ENCODE assay signal across 9 mouse cellular contexts in the genomic region with DNA sequence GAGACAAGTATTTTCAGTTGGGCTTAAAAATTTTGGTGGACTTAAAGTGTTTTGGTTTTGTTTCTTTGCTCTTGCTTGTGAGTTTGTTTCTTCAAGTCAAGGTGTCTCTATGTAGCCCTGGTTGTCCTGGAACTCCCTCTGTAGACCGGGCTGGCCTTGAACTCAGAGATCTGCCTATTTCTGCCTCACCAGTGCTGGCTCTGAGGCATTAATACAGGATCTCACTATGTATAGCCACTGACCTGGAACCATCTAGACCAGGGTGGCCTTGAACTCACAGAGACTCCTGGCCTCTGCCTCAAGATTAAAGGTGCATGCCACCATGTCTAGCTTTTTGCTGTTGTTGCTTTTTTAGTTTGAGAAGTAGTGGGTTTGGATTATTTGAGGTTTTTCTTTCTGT. TPM values are rescaled to one million over a fixed set of nuclear protein-coding genes. Genes with fewer than 3 reads are reported as not detected.
DNase-seq lines count a peak whose midpoint lies in the region; ATAC-seq and TF ChIP-seq lines count a peak whose summit lies in the region.
"Had no signal": no experiment of that assay in that cellular context is flagged by ENCODE, and none has a peak within 500 bp of the region (broad histone marks: within the 10 kb centered on the region; RNA-seq: fewer than 3 reads in every experiment).

No protein-coding gene starts in this region.

- peak overlapping the region; percentile 88; the same call in 1 of the 2 replicates for H3K4me3 ChIP-seq in liver, adult 2 months (ENCODE audit: insufficient read depth, low read depth, low read length)
- peak overlapping the region; percentile 94; the same call in 1 of the 2 replicates for H3K4me3 ChIP-seq in embryonic fibroblast, embryonic 13.5 days (ENCODE audit: insufficient read depth, low read length)
- peak overlapping the region; percentile 83 for H3K4me3 ChIP-seq in intestine, embryonic 14.5 days (ENCODE audit: low read depth, low read length)
- peak overlapping the region; percentile 69 for H3K4me3 ChIP-seq in midbrain, postnatal 0 days (ENCODE audit: low read depth, low read length)

- WGBS in liver, adult 2 months = 74% methylated on average over 1 of the region's 1 CpGs
- 90% methylated on average over 1 of the region's 1 CpGs for WGBS in intestine, embryonic 14.5 days
- 96% methylated on average over 1 of the region's 1 CpGs for WGBS in midbrain, postnatal 0 days

- TF ChIP-seq POLR2A in liver, adult 2 months (IDR thresholded peaks at IDR 0.05; ENCODE audit: extremely low read depth, insufficient read depth, low read length) = no peak
- TF ChIP-seq POLR2A in embryonic fibroblast, embryonic 13.5 days (IDR thresholded peaks at IDR 0.05; ENCODE audit: low read depth, low read length) = no peak

- H3K9ac ChIP-seq in liver, adult 2 months (ENCODE audit: low read depth, low read length) = no peak overlapping the region
- no peak overlapping the region for H3K9ac ChIP-seq in intestine, embryonic 14.5 days (ENCODE audit: low read length)
- no peak overlapping the region for H3K9ac ChIP-seq in midbrain, postnatal 0 days (replicated peaks; ENCODE audit: low read length, poor library complexity, severe bottlenecking)

- no peaks in the 10 kb centered on the region; the same call in 1 of the 2 replicates for H3K36me3 ChIP-seq in liver, adult 2 months (ENCODE audit: control insufficient read depth, insufficient read depth, low read length)
- H3K36me3 ChIP-seq in intestine, embryonic 14.5 days (ENCODE audit: control insufficient read depth, insufficient read depth, low read length) = no peaks in the 10 kb centered on the region
- no peaks in the 10 kb centered on the region for H3K36me3 ChIP-seq in midbrain, postnatal 0 days (ENCODE audit: insufficient read depth, low read length)

- H3K9me3 ChIP-seq in intestine, embryonic 14.5 days (ENCODE audit: control insufficient read depth, low read length) = no peaks in the 10 kb centered on the region
- H3K9me3 ChIP-seq in midbrain, postnatal 0 days (ENCODE audit: low read length) = no peaks in the 10 kb centered on the region

- H3K4me1 ChIP-seq in liver, adult 2 months (ENCODE audit: control insufficient read depth, insufficient read depth, low read length) = peaks cover 12% of the 10 kb centered on the region
- H3K4me1 ChIP-seq in embryonic fibroblast, embryonic 13.5 days (ENCODE audit: control insufficient read depth, insufficient read depth, low read length) = no peaks in the 10 kb centered on the region
- peaks cover 12% of the 10 kb centered on the region for H3K4me1 ChIP-seq in intestine, embryonic 14.5 days (replicated peaks; ENCODE audit: control insufficient read depth, insufficient read depth, low read length)
- H3K4me1 ChIP-seq in midbrain, postnatal 0 days (ENCODE audit: insufficient read depth, low read length) = peaks cover 5% of the 10 kb centered on the region; the same call in 1 of the 2 replicates

- H3K4me2 ChIP-seq in intestine, embryonic 14.5 days (ENCODE audit: low read length) = peak overlapping the region; percentile 89
- H3K4me2 ChIP-seq in midbrain, postnatal 0 days (ENCODE audit: low read depth, low read length, poor library complexity, severe bottlenecking) = peak overlapping the region; percentile 55

- peak overlapping the region; percentile 29 for H3K27ac ChIP-seq in liver, adult 2 months (replicated peaks; ENCODE audit: insufficient read depth, low read depth, low read length)
- H3K27ac ChIP-seq in embryonic fibroblast, embryonic 13.5 days (ENCODE audit: insufficient read depth, low read length) = no peak overlapping the region
- H3K27ac ChIP-seq in intestine, embryonic 14.5 days (ENCODE audit: low read depth) = no peak overlapping the region
- H3K27ac ChIP-seq in midbrain, postnatal 0 days (ENCODE audit: low read depth, low read length) = no peak overlapping the region

- TF ChIP-seq CTCF in liver, adult 2 months (IDR thresholded peaks at IDR 0.05; ENCODE audit: low read depth, low read length) = no peak
- no peak for TF ChIP-seq CTCF in embryonic fibroblast, embryonic 13.5 days (IDR thresholded peaks at IDR 0.05; ENCODE audit: borderline replicate concordance, insufficient read depth, low read length)
- TF ChIP-seq CTCF in midbrain, postnatal 0 days (IDR thresholded peaks at IDR 0.05) = no peak

- no peak for DNase-seq in liver, adult 2 months (ENCODE audit: extremely low read depth, low read depth, low spot score)
- DNase-seq in liver (no peak), MN1 (ENCODE audit: low spot score) (no peak)
- no peak for DNase-seq in intestine, embryonic 14.5 days (ENCODE audit: low spot score)
- DNase-seq in midbrain, postnatal 0 days (ENCODE audit: low spot score) = no peak
- no peak for DNase-seq in frontal cortex, adult 2 months (ENCODE audit: extremely low spot score in 1 of 2, low spot score in 1 of 2)
- no peak for DNase-seq in kidney, postnatal 14 days

- ATAC-seq in intestine, embryonic 14.5 days (replicated peaks; ENCODE audit: low FRiP score, low TSS enrichment, low read depth) = no peak
- ATAC-seq in midbrain, postnatal 0 days (ENCODE audit: low FRiP score) = no peak

- no peaks in the 10 kb centered on the region for H3K27me3 ChIP-seq in liver, adult 2 months (ENCODE audit: control insufficient read depth, insufficient read depth, low read length)
- H3K27me3 ChIP-seq in intestine, embryonic 14.5 days (replicated peaks; ENCODE audit: control insufficient read depth, insufficient read depth, low read length) = no peaks in the 10 kb centered on the region
- no peaks in the 10 kb centered on the region for H3K27me3 ChIP-seq in midbrain, postnatal 0 days (ENCODE audit: insufficient read depth, low read length)

- peaks cover 9% of the 10 kb centered on the region; the same call in 1 of the 2 replicates for H3K79me2 ChIP-seq in liver, adult 2 months (ENCODE audit: control insufficient read depth, insufficient read depth, low read length)

RNA-seq across cellular contexts. Expression of a gene that starts 1.2 kb away (rescaled TPM):
- 56.1 and 56.6 TPM in 2 replicates for total RNA-seq in liver, adult 2 months (2014; rRNA removed)
- polyA plus RNA-seq in liver, adult 2 months (2012; rRNA removed) = 28.6 and 39.1 TPM in 2 replicates
- 43.6 and 45.2 TPM in 2 replicates for polyA plus RNA-seq in embryonic fibroblast, embryonic 13.5 days (2011; ENCODE audit: insufficient read length, low read depth, missing spikeins)
- 45.0 and 51.1 TPM in 2 replicates for polyA plus RNA-seq in intestine, embryonic 14.5 days (2014; fragmentation: Nextera tagmentation; extraction: Ambion mirVana)
- 47.5 and 52.7 TPM in 2 replicates for total RNA-seq in midbrain, postnatal 0 days (2014; rRNA removed)
- polyA plus RNA-seq in midbrain, postnatal 0 days (2015; fragmentation: Nextera tagmentation; extraction: Ambion mirVana) = 49.2 and 49.3 TPM in 2 replicates
- polyA plus RNA-seq in frontal cortex, adult 2 months (2012; rRNA removed) = 24.5 and 24.6 TPM in 2 replicates

RNA-seq across cellular contexts. Expression of a gene that starts 12.4 kb away (rescaled TPM):
- 1.4 and 2.2 TPM in 2 replicates for total RNA-seq in liver, adult 2 months (2014; rRNA removed)
- 1.7 and 2.1 TPM in 2 replicates for polyA plus RNA-seq in liver, adult 2 months (2012; rRNA removed)
- 16.1 and 21.1 TPM in 2 replicates for polyA plus RNA-seq in embryonic fibroblast, embryonic 13.5 days (2011; ENCODE audit: insufficient read length, low read depth, missing spikeins)
- polyA plus RNA-seq in intestine, embryonic 14.5 days (2014; fragmentation: Nextera tagmentation; extraction: Ambion mirVana) = 43.0 and 43.9 TPM in 2 replicates
- 12.5 and 18.1 TPM in 2 replicates for total RNA-seq in midbrain, postnatal 0 days (2014; rRNA removed)
- polyA plus RNA-seq in midbrain, postnatal 0 days (2015; fragmentation: Nextera tagmentation; extraction: Ambion mirVana) = 54.5 and 56.7 TPM in 2 replicates
- 24.6 and 27.7 TPM in 2 replicates for polyA plus RNA-seq in frontal cortex, adult 2 months (2012; rRNA removed)

RNA-seq across cellular contexts. Expression of a gene that starts 31.6 kb away (rescaled TPM):
- not detected in 2 replicates for total RNA-seq in liver, adult 2 months (2014; rRNA removed)
- not detected in 2 replicates for polyA plus RNA-seq in liver, adult 2 months (2012; rRNA removed)
- not detected in 2 replicates for polyA plus RNA-seq in embryonic fibroblast, embryonic 13.5 days (2011; ENCODE audit: insufficient read length, low read depth, missing spikeins)
- not detected in 2 replicates for polyA plus RNA-seq in intestine, embryonic 14.5 days (2014; fragmentation: Nextera tagmentation; extraction: Ambion mirVana)
- total RNA-seq in midbrain, postnatal 0 days (2014; rRNA removed) = not detected in 2 replicates
- polyA plus RNA-seq in midbrain, postnatal 0 days (2015; fragmentation: Nextera tagmentation; extraction: Ambion mirVana) = not detected in 2 replicates
- 0.08 TPM in 1 of 2 replicates, not detected in the other for polyA plus RNA-seq in frontal cortex, adult 2 months (2012; rRNA removed)
- total RNA-seq: monocyte, adult 5-6 weeks had no signal

RNA-seq across cellular contexts. Expression of a gene that starts 55.8 kb away (rescaled TPM):
- not detected in 2 replicates for total RNA-seq in liver, adult 2 months (2014; rRNA removed)
- 0.06 TPM in 1 of 2 replicates, not detected in the other for polyA plus RNA-seq in liver, adult 2 months (2012; rRNA removed)
- 0.19 TPM in 1 of 2 replicates, not detected in the other for polyA plus RNA-seq in embryonic fibroblast, embryonic 13.5 days (2011; ENCODE audit: insufficient read length, low read depth, missing spikeins)
- polyA plus RNA-seq in intestine, embryonic 14.5 days (2014; fragmentation: Nextera tagmentation; extraction: Ambion mirVana) = 42.2 and 46.0 TPM in 2 replicates
- total RNA-seq in midbrain, postnatal 0 days (2014; rRNA removed) = not detected in 2 replicates
- 0.14 TPM in 1 of 2 replicates, not detected in the other for polyA plus RNA-seq in midbrain, postnatal 0 days (2015; fragmentation: Nextera tagmentation; extraction: Ambion mirVana)
- polyA plus RNA-seq in frontal cortex, adult 2 months (2012; rRNA removed) = 0.04 TPM in 1 of 2 replicates, not detected in the other
